Mouse (Mus musculus): ENCODE results near the gene Tdrd12. TPM values are rescaled to one million over a fixed set of nuclear protein-coding genes. Genes with fewer than 3 reads are reported as not detected.
A peak's percentile ranks its signal among the peaks of the same experiment; 100 is the strongest.
"Not testable (repeated sequence)": the region's sequence is repeated elsewhere in the genome, so short reads cannot be mapped to it uniquely, and the experiment has no call there.

Tdrd12 gene
- total RNA-seq (2021), result under 1 TPM; 0.64 to 0.74 TPM
- long read RNA-seq, experiment 1, result 0 reads
- long read RNA-seq, experiment 2, partial matches to known transcripts, result 0 of 1 reads
- long read RNA-seq, experiment 2, other reads (novel, unspliced or antisense), result 1 of 1 reads

DNA sequence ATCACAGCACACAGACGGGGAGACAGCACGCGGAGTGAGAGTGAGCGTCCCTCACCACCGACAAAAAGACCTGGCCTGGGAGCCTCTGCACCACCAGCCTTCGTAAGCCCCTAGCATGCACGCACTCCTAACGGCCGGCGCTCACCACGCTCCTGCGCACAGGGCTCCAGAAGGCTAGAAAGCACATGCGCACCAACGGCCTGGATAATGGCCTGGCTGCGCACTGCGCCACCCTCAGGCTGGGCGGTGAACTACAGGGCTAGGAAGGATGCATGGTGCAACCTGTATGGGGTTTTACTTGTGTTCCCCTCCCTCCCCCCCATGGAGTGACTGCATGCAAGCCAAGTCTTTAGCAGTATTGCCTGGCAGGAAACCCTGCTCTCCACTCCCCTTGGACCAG, at the start of gene Tdrd12:
Tdrd12 (minus strand) TSS at position 184 of the 400 bp plus-strand sequence.
- no peak for DNase-seq (ENCODE audit: low spot score in 2 of 2)
- TF ChIP-seq CTCF (conservative IDR thresholded peaks at IDR 0.05), result peak; percentile 47
- Histone ChIP-seq H3K4me3 (no peak within 1 kb of the TSS), H3K27ac (no peak within 1 kb of the TSS)

DNA sequence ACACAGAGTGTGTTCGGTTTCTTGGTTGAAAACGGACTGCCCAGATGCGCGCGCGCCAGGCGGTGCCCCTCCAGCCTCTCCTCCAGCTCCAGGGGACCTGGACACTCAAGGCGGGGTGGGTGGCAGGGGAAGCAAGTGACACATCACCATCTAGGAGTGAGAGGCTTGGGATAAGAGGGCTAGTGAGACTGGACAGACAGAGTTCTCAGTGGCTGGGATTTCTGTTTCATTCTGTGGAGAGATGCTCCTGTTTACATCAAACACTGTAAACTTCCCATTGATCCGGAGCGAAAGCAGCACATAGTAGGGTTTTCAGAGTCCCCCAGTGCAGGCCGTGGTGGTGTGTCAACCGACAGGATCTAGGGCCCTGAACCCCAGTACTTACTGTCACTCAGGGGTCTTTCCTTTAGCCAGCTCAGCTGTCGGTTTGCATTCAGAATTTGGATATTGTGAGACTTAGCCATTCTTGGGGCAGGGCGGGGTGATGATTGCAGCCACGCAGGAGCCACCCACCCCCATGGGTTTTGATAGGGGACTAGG, 49.4 kb upstream of the Tdrd12 start:
- TF ChIP-seq CTCF (conservative IDR thresholded peaks at IDR 0.05), result no peak
- peak overlapping the region; percentile 79; the same call in 1 of the 2 replicates for H3K27ac ChIP-seq
- DNase-seq (ENCODE audit: low spot score in 2 of 2), result no peak
- H3K4me3 ChIP-seq, result peak overlapping the region; percentile 80

DNA sequence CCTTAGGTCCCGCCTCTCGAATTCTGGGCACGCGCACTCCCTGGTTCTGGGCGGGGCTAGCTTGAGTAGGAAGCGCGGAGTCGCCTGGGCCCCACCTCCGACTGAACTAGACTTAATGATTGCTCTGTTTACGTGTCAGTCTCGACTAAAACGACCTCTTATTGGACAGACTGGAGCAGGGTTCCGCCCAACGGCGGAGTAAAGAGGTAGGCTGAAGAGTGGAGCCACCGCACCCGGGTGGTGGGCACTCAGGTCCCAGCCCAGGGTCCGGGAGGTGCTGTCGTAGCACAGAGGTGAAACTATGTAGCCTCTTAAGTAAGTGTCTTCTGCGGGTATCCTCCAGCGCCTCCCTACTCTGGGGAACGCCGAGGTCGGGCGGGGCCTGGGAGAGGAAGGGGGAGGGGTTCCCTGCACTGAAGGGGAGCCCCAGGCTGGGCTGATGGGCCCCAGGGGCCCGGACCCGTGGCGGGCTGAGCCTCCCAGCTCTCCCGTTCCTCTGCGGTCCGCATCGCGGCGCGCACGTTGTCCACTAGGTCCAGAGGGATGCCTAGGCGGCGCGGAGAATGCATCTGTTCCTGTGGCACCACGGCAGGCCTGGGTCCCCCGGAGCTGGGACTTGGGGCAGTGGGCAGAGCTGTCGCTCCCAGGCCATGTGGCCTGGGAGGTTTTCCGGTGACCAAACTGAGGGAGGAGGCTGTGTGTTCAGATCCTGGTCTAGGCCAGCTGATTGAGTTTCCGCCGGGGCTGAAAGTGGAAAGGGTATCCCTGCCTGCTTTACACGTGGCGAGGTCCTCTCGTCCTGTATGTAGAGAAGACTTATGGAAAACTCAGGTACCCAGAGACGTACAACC, 48.7 kb upstream of the Tdrd12 start, which contains the start of gene Ankrd27:
Ankrd27 (plus strand) TSS at position 190 of the 851 bp plus-strand sequence.
- DNase-seq (ENCODE audit: low spot score in 2 of 2), result peak; percentile 91 to 97
- Histone ChIP-seq H3K4me3 (peak within 1 kb of the TSS; percentile 80), H3K27ac (peak within 1 kb of the TSS; percentile 79)
- no peak; the same call in 1 of the 2 replicates for TF ChIP-seq CTCF (conservative IDR thresholded peaks at IDR 0.05)

DNA sequence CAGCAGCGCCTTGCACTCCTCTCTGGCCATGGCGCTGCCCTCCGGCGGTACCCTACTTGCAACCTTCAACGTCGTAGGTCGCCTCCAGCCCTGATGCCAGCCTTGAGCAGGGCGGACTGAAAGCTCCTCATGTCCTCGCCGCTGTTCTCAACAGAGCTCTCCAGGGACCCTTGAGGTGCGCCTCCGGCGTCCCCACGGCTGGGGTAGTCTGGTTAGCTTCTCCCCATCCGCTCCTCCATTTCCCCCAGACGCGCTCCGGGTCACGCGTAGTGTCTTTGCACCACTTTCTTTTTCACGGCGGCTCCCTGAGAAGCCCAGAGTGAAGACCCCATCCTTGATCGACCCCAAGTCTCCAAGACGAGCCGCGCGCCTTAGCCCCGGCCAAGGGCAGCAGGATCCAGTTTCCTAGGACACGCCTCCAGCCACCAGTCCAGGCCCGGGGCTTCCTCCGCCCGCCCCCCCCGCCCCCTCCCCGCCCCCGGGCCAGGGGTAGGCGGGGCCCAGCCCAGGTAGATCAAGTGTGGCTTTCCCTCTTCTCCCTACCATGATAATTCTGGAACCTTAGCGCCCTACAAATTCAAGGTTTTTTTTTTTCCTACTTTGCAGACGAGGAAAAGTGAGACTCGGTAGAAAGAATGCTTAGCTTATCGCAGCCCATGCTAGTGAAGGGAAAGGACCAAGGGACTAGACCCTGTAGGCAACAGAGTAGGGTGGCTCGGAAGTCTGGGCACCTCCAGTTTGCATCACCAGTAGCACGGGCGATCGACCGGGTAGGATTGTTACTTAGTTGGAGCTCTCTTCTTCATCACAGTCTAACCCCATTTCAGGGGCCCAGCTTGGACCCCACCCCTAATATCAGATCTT, 47.9 kb upstream of the Tdrd12 start, which contains the start of gene Rgs9bp:
Rgs9bp (minus strand) TSS at position 392 of the 864 bp plus-strand sequence.
- DNase-seq (ENCODE audit: low spot score in 2 of 2), result no peak
- H3K27ac ChIP-seq, result peak within 1 kb of the TSS; percentile 79
- no peak for TF ChIP-seq CTCF (conservative IDR thresholded peaks at IDR 0.05)
- peak within 1 kb of the TSS; percentile 80 for H3K4me3 ChIP-seq

DNA sequence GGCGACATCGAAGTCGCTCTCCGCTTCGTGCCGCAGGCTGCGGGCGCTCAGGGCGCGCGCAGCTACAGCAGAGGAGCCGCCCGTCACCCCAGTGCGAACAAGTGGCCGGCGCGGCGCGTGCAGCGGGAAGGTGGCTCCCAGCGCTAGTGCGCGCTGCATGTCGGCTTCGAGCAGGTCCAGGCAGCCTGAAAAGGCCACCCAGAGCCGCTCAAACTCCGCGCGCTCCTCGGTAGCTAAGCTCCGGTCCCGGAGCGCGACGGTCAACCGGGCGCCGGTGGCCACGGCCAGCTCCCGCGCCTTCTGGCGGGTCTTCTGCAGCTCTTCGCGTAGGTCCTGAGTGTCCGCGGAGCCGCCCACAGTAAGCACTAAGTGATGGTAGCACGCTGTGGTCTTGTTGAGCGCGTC, 47.2 kb upstream of the Tdrd12 start:
- H3K4me3 ChIP-seq, result peak overlapping the region; percentile 80
- no peak overlapping the region for H3K27ac ChIP-seq
- TF ChIP-seq CTCF (conservative IDR thresholded peaks at IDR 0.05), result no peak
- no peak for DNase-seq (ENCODE audit: low spot score in 2 of 2)

DNA sequence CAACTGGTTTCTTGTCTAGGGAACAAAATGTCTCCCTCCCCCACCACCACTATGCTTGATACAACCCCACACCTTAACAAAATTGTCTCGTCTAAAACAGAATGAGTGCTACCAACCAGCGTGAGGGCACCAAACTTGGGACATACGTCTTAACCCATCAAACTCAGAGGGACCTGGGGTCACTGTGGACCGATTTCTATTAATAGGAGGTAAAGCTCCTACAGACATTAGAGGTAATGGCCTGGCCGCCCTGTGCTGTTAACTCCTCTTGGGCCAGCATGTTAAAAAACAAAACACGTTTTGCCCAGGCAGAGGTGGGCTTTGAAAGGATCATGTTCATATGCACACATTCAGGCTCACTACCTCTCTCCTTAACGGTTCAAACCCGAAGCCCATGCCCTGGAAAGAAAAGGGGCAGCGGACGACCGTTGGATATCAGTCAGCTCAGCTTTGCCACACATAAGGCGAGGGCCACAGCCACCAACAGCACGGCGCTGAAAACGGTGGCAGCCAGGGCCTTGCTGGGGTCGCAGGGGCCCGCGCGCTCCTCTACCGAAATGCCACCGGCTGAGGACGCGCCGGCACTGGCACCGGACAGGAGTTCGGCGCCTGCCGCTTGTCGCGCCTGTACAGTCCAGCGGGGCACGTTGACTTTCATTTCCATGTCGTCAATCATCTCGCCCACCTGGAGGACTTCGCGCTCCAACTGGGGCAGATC, 46.7 kb upstream of the Tdrd12 start:
- no peak for DNase-seq (ENCODE audit: low spot score in 2 of 2)
- H3K27ac ChIP-seq, result no peak overlapping the region
- TF ChIP-seq CTCF (conservative IDR thresholded peaks at IDR 0.05), result no peak
- peak overlapping the region; percentile 80 for H3K4me3 ChIP-seq

DNA sequence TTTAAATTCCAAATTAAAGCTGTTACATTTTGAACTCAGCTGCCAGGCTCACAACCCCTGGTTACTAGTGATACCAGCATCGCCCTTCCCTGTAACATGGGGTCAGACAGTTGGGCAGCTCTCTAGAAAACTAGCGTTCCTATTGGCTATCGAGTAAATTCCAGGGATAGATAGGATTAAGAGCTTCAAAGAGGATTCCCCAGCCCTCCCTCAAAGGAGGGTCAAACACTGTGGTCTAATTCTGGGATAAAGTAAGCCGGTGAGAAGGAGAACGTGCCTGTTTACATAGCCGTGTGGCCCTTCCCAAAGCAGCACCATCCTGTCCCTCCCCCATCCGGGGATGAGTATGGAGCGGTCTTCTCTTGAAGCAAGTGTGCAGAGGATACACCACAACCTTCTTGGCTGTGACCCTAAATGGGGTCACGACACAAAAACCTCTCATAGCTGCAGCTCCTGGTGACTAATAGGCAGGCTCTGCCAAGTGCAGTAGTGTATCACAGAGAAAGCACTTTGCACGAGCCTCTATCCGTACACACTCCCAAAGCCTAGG, 46.0 kb upstream of the Tdrd12 start:
- Histone ChIP-seq H3K27ac (no peak overlapping the region), H3K4me3 (no peak overlapping the region)
- TF ChIP-seq CTCF (conservative IDR thresholded peaks at IDR 0.05), result no peak
- DNase-seq (ENCODE audit: low spot score in 2 of 2), result no peak

DNA sequence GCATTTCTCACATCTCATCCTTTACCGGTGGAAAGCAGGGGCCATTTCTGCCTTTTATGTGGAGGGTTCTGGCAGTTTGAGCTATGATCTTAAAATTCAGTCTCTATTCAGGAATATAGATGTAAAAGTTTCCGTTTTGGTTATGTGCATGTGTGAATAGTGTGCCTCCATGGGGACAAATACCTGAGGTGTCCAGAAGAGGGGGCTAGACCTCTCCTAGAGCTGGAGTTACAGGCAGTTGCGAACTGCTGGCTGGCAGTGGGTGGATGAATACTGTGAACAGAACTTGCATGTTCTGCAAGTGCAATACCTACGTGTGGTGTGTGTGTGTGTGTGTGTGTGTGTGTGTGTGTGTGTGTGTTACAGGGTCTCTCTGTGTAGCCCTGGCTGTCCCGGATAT, 45.2 kb upstream of the Tdrd12 start:
- TF ChIP-seq CTCF (conservative IDR thresholded peaks at IDR 0.05), result peak; percentile 45
- no peak for DNase-seq (ENCODE audit: low spot score in 2 of 2)
- Histone ChIP-seq H3K27ac (no peak overlapping the region), H3K4me3 (no peak overlapping the region)

DNA sequence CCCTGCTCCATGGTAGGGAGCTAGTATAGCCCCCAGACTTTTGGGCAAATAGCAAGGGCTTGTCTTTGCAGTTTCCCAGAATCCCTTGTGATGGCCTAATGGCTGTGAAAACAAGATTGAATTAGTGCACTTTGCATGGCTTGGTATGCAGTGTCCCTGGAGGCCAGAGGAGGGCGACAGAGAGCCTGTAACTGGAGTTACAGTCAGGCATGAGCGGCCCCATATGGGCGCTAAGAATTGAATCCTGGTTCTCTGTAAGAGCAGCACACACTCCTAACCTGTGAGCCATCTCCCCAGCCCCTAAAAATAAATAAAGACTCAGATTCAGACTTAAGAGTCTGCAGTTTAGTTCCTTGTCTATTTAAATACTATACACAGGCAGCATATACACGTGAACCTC, 42.3 kb upstream of the Tdrd12 start:
- no peak overlapping the region for H3K4me3 ChIP-seq
- H3K27ac ChIP-seq, result no peak overlapping the region
- no peak for DNase-seq (ENCODE audit: low spot score in 2 of 2)
- TF ChIP-seq CTCF (conservative IDR thresholded peaks at IDR 0.05), result peak; percentile 78

DNA sequence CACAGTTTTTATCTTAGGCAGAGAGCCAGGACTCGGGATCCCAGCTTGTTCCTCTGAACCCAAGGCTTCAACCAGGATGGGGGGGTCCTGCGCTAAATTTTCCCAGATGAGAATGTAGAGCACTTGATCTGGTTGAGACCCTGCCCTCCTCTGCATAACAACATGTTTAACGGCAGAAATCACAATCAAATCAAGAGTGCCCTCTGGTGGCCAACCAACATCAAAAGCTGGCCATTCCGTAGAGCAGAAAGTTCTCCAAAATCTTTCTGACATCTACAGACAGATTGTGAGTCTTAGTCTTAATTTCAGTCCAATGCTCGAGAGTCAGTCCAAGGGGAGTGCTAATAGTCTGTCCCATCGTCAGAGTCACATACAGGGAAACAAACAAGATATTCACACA, 33.3 kb upstream of the Tdrd12 start:
- DNase-seq (ENCODE audit: low spot score in 2 of 2); H3K27ac ChIP-seq; H3K4me3 ChIP-seq: not testable (repeated sequence)
- TF ChIP-seq CTCF (conservative IDR thresholded peaks at IDR 0.05), result peak; percentile 65

DNA sequence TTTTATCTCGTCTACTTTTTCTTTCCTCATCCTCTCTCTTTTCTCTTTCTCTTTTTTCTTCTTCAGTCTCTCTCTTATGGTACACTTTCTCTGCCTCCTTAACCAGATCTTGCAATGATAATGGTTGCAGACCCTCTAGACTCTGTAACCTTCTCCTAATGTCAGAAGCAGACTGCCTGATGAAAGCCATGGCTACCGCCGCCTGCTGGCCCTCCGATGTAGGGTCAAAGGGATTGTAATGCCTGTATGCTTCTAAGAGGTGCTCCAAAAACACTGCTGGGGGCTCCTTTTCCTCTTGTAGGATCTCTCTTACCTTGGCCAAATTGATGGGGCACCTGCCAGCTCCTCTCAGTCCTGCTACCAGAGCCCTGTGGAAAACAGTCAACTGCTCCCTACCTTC, 32.2 kb upstream of the Tdrd12 start:
- not testable (repeated sequence) for DNase-seq (ENCODE audit: low spot score in 2 of 2); H3K27ac ChIP-seq; H3K4me3 ChIP-seq

DNA sequence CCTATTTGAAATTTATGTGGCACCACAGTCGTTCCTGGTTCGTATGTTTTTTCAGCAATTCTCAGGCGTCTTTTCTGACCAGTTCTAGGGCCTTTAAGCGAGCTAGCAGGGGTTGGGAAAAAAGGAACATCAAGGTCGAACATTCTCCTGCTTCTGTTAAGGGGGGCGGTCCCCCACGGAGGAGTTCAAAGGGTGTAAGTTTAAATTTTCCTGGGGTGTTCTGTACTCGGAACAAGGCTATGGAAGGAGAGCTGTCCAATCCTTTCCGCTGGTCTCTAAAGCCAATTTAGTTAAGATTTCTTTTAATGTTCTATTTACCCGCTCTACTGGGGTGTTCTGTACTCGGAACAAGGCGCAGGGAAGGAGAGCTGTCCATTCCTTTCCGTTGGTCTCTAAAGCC, 28.4 kb upstream of the Tdrd12 start:
- not testable (repeated sequence) for H3K27ac ChIP-seq; H3K4me3 ChIP-seq; DNase-seq (ENCODE audit: low spot score in 2 of 2)

DNA sequence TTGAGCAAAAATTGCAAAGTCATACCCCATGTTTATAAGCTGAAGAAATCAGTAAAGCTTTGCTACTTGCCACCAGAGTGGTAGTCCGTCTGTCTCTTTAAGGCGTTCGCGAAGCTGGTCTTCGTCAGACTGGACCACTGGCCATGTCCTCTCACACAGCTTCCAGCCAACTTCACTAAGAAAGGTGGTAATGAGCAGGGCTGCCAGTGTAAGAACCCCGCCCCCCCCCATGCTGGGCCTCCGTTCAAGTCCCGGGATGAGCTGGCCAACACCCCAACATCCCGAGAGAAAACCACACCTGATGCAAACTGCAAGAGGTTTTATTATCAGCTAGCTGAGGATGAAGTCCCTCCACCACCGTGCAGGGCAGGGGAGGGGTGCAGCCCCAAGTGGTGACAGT, 27.3 kb upstream of the Tdrd12 start:
- not testable (repeated sequence) for DNase-seq (ENCODE audit: low spot score in 2 of 2); H3K27ac ChIP-seq; H3K4me3 ChIP-seq

All from layer of hippocampus, adult 2 months (tissue).